Mouse (Mus musculus) liver, postnatal 0 days (tissue): ENCODE data around the gene Iqcf1.

Experiments
- CTCF ChIP-seq: sonication (generic); IDR thresholded peaks from 2 replicates; pipeline ENCODE4 v1.5.1; 2016; ENCODE audit warnings: antibody characterized with exemption, low read depth
- EP300 ChIP-seq: IDR thresholded peaks from 2 replicates; pipeline ENCODE4 v1.6.1; 2016; ENCODE audit warnings: antibody characterized with exemption, low read depth, mild to moderate bottlenecking

DNA sequence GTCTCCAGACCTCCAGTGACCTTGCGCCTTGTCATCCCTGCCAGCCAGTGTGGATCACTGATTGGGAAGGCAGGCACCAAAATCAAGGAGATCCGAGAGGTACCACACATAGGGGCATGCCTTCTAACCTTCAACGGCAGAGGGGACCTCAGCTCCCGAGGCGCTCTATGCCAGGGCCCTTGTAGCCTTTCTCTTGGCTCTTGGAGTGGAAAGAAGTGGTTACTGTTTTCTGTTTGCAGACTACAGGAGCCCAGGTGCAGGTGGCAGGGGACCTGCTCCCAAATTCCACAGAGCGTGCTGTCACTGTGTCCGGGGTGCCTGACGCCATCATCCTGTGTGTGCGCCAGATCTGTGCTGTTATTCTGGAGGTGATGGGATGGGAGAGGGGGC is 38.7 kb upstream of the Iqcf1 start:
- TF ChIP-seq CTCF (no peak), EP300 (no peak)
